Mouse (Mus musculus) c-Kit-positive CD71-negative TER-119-negative erythroid progenitor cells, embryonic 14.5 days (primary cell): ENCODE results near the gene Crebl2.

Experiments used
- DNase-seq: peaks from one replicate; pipeline ENCODE4 v3.0.0-alpha.2; 2013; ENCODE audit warnings: low read depth

The Crebl2 gene

DNA sequence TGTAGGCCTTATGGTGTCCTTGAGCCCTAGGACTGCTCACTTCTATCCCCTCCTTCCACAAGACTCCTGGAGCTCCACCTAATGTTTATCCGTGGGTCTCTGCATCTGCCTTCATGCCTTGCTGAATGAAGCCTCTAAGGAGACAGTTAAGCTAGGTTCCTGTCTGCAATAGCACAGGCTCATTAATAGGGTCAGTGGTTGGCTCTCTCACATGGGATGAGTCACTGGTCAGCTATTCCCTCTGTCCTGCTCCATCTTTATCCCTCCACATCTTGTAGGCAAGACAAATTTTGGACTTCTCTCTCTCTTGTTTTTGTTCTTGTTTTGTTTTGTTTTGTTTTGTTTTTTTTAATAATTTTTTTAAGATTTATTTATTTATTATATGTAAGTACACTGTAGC, 75.9 kb downstream of the Crebl2 start:
- no peak for DNase-seq
